Mouse (Mus musculus) cerebellum, adult 8-10 months (tissue): ENCODE data around the gene Oit3.
A peak's percentile ranks its signal among the peaks of the same experiment; 100 is the strongest.
"Not testable (repeated sequence)": the region's sequence is repeated elsewhere in the genome, so short reads cannot be mapped to it uniquely, and the experiment has no call there.

Experiments
- DNase-seq: peaks from one replicate; pipeline ENCODE4 v3.0.0; 2022

Gene Oit3

GRCm38 (mm10) chr10:59426371-59426770 is 15.2 kb downstream of the Oit3 start:
- no peak for DNase-seq

- peak; percentile 21 for DNase-seq
These were observed 16.2 kb downstream of the Oit3 start for GRCm38 (mm10) chr10:59425369-59425768.

GRCm38 (mm10) chr10:59424453-59424852 is 17.1 kb downstream of the Oit3 start:
- DNase-seq, result no peak

GRCm38 (mm10) chr10:59419516-59419915 is 22.1 kb downstream of the Oit3 start:
- DNase-seq, result no peak

GRCm38 (mm10) chr10:59416623-59417022 is 25.0 kb downstream of the Oit3 start:
- DNase-seq, result no peak

- no peak for DNase-seq
These were observed 27.9 kb downstream of the Oit3 start for GRCm38 (mm10) chr10:59413711-59414110.

GRCm38 (mm10) chr10:59410264-59410663 is 31.3 kb downstream of the Oit3 start:
- DNase-seq, result no peak

- DNase-seq, result no peak
These were observed 33.1 kb downstream of the Oit3 start for GRCm38 (mm10) chr10:59408499-59408898.

GRCm38 (mm10) chr10:59403793-59404149 is 37.8 kb downstream of the Oit3 start:
- no peak for DNase-seq

GRCm38 (mm10) chr10:59402899-59403792 is 38.4 kb downstream of the Oit3 start, which contains the start of gene Pla2g12b:
Gene Pla2g12b, plus strand, starts transcription at chr10:59403660.
- no peak for DNase-seq

GRCm38 (mm10) chr10:59395461-59395860 is 46.1 kb downstream of the Oit3 start, which contains the start of gene Gm10273:
Gene Gm10273, plus strand, starts transcription at chr10:59395632.
- not testable (repeated sequence) for DNase-seq

- DNase-seq, result no peak
These were observed 49.7 kb downstream of the Oit3 start for GRCm38 (mm10) chr10:59391907-59392306.

GRCm38 (mm10) chr10:59389652-59390051 is 51.9 kb downstream of the Oit3 start:
- DNase-seq, result no peak

- DNase-seq, result peak; percentile 55
These were observed 54.6 kb downstream of the Oit3 start for GRCm38 (mm10) chr10:59386951-59387350.

GRCm38 (mm10) chr10:59381563-59381962 is 60.0 kb downstream of the Oit3 start:
- not testable (repeated sequence) for DNase-seq

- DNase-seq, result no peak
These were observed 61.2 kb downstream of the Oit3 start for GRCm38 (mm10) chr10:59380411-59380821.

- no peak for DNase-seq
These were observed 61.7 kb downstream of the Oit3 start for GRCm38 (mm10) chr10:59379927-59380326.

GRCm38 (mm10) chr10:59378728-59379127 is 62.9 kb downstream of the Oit3 start:
- DNase-seq, result no peak

GRCm38 (mm10) chr10:59377906-59378305 is 63.7 kb downstream of the Oit3 start:
- DNase-seq, result no peak
